Mouse (Mus musculus): ENCODE data around the gene Suclg2. TPM values are rescaled to one million over a fixed set of nuclear protein-coding genes. Genes with fewer than 3 reads are reported as not detected.

Suclg2 gene
- polyA plus RNA-seq (2016; fragmentation: Nextera tagmentation; extraction: Ambion mirVana): 55.9 and 56.2 TPM in 2 replicates

GRCm38 (mm10) chr6:95718031-95718968 is at the start of gene Suclg2:
Suclg2 (minus strand) TSS chr6:95718800.
- Histone ChIP-seq H3K36me3 (replicated peaks) (no peaks in the 10 kb centered on the region), H3K27me3 (replicated peaks; ENCODE audit: low read depth, poor library complexity, severe bottlenecking) (no peaks in the 10 kb centered on the region), H3K4me1 (peaks cover 21% of the 10 kb centered on the region), H3K27ac (replicated peaks) (peak within 1 kb of the TSS; percentile 98), H3K4me3 (peak within 1 kb of the TSS; percentile 89), H3K9me3 (no peaks in the 10 kb centered on the region)
- WGBS: under 1% methylated on average over 66 of the region's 74 CpGs
- DNase-seq (ENCODE audit: low spot score): peak; percentile 95

- 70% methylated on average over 4 of the region's 4 CpGs for WGBS
- Histone ChIP-seq H3K27me3 (replicated peaks; ENCODE audit: low read depth, poor library complexity, severe bottlenecking) (no peaks in the 10 kb centered on the region), H3K9me3 (no peaks in the 10 kb centered on the region), H3K4me3 (no peak overlapping the region), H3K4me1 (no peaks in the 10 kb centered on the region), H3K27ac (replicated peaks) (no peak overlapping the region), H3K36me3 (replicated peaks) (no peaks in the 10 kb centered on the region)
- DNase-seq (ENCODE audit: low spot score): no peak
These were observed 48.0 kb upstream of the Suclg2 start for GRCm38 (mm10) chr6:95766566-95766965.

- Histone ChIP-seq H3K36me3 (replicated peaks) (no peaks in the 10 kb centered on the region), H3K27ac (replicated peaks) (no peak overlapping the region), H3K4me3 (no peak overlapping the region), H3K27me3 (replicated peaks; ENCODE audit: low read depth, poor library complexity, severe bottlenecking) (no peaks in the 10 kb centered on the region), H3K9me3 (no peaks in the 10 kb centered on the region), H3K4me1 (no peaks in the 10 kb centered on the region)
- 87% methylated on average over 10 of the region's 10 CpGs for WGBS
- DNase-seq (ENCODE audit: low spot score): no peak
These were observed 41.1 kb upstream of the Suclg2 start for GRCm38 (mm10) chr6:95759558-95760172.

GRCm38 (mm10) chr6:95742378-95742777 is 23.8 kb upstream of the Suclg2 start:
- DNase-seq (ENCODE audit: low spot score): no peak
- Histone ChIP-seq H3K4me3 (no peak overlapping the region), H3K27me3 (replicated peaks; ENCODE audit: low read depth, poor library complexity, severe bottlenecking) (no peaks in the 10 kb centered on the region), H3K9me3 (no peaks in the 10 kb centered on the region), H3K36me3 (replicated peaks) (no peaks in the 10 kb centered on the region), H3K27ac (replicated peaks) (no peak overlapping the region), H3K4me1 (no peaks in the 10 kb centered on the region)
- 84% methylated on average over 4 of the region's 4 CpGs for WGBS

- Histone ChIP-seq H3K9me3 (no peaks in the 10 kb centered on the region), H3K4me3 (no peak overlapping the region), H3K27ac (replicated peaks) (no peak overlapping the region), H3K36me3 (replicated peaks) (no peaks in the 10 kb centered on the region), H3K27me3 (replicated peaks; ENCODE audit: low read depth, poor library complexity, severe bottlenecking) (no peaks in the 10 kb centered on the region), H3K4me1 (peaks cover 8% of the 10 kb centered on the region)
- WGBS: 53% methylated on average over 11 of the region's 11 CpGs
- peak; percentile 22 for DNase-seq (ENCODE audit: low spot score)
These were observed 13.2 kb upstream of the Suclg2 start for GRCm38 (mm10) chr6:95731570-95732367.

GRCm38 (mm10) chr6:95729399-95729798 is 10.8 kb upstream of the Suclg2 start:
- Histone ChIP-seq H3K4me3 (no peak overlapping the region), H3K27ac (replicated peaks) (no peak overlapping the region), H3K27me3 (replicated peaks; ENCODE audit: low read depth, poor library complexity, severe bottlenecking) (no peaks in the 10 kb centered on the region), H3K9me3 (no peaks in the 10 kb centered on the region), H3K36me3 (replicated peaks) (no peaks in the 10 kb centered on the region), H3K4me1 (peaks cover 12% of the 10 kb centered on the region)
- no peak for DNase-seq (ENCODE audit: low spot score)
- WGBS: 88% methylated on average over 5 of the region's 5 CpGs

GRCm38 (mm10) chr6:95725281-95725680 is 6.7 kb upstream of the Suclg2 start:
- H3K4me1 ChIP-seq: 0 out of 2 replicates have a peak, but pooled peaks cover 4% of the 10 kb centered on the region
- 76% methylated on average over 6 of the region's 6 CpGs for WGBS
- no peak for DNase-seq (ENCODE audit: low spot score)

GRCm38 (mm10) chr6:95723361-95723760 is 4.8 kb upstream of the Suclg2 start:
- Histone ChIP-seq H3K9me3 (no peaks in the 10 kb centered on the region), H3K4me1 (peaks cover 13% of the 10 kb centered on the region), H3K4me3 (no peak overlapping the region), H3K36me3 (replicated peaks) (no peaks in the 10 kb centered on the region), H3K27me3 (replicated peaks; ENCODE audit: low read depth, poor library complexity, severe bottlenecking) (no peaks in the 10 kb centered on the region), H3K27ac (replicated peaks) (no peak overlapping the region)
- WGBS: 85% methylated on average over 6 of the region's 6 CpGs
- no peak for DNase-seq (ENCODE audit: low spot score)

More at GRCm38 (mm10) chr6:95725281-95725680, 6.7 kb upstream of the Suclg2 start:
- Histone ChIP-seq H3K9me3 (no peaks in the 10 kb centered on the region), H3K27ac (replicated peaks) (no peak overlapping the region), H3K36me3 (replicated peaks) (no peaks in the 10 kb centered on the region), H3K4me3 (no peak overlapping the region), H3K27me3 (replicated peaks; ENCODE audit: low read depth, poor library complexity, severe bottlenecking) (no peaks in the 10 kb centered on the region)

GRCm38 (mm10) chr6:95719791-95720190 is 1.2 kb upstream of the Suclg2 start:
- WGBS: 66% methylated on average over 3 of the region's 3 CpGs
- H3K4me1 ChIP-seq: peaks cover 19% of the 10 kb centered on the region
- no peaks in the 10 kb centered on the region for H3K9me3 ChIP-seq
- no peak overlapping the region for H3K27ac ChIP-seq (replicated peaks)
- H3K27me3 ChIP-seq (replicated peaks; ENCODE audit: low read depth, poor library complexity, severe bottlenecking): no peaks in the 10 kb centered on the region
- no peak overlapping the region for H3K4me3 ChIP-seq
- DNase-seq (ENCODE audit: low spot score): no peak
- no peaks in the 10 kb centered on the region for H3K36me3 ChIP-seq (replicated peaks)

- Histone ChIP-seq H3K27me3 (replicated peaks; ENCODE audit: low read depth, poor library complexity, severe bottlenecking) (no peaks in the 10 kb centered on the region), H3K36me3 (replicated peaks) (no peaks in the 10 kb centered on the region), H3K27ac (replicated peaks) (peak overlapping the region; percentile 98), H3K4me1 (peaks cover 19% of the 10 kb centered on the region), H3K4me3 (peak overlapping the region; percentile 89), H3K9me3 (no peaks in the 10 kb centered on the region)
- 0% methylated on average over 1 of the region's 1 CpGs for WGBS
- no peak for DNase-seq (ENCODE audit: low spot score)
These were observed 351 bp upstream of the Suclg2 start for GRCm38 (mm10) chr6:95718969-95719333.

GRCm38 (mm10) chr6:95717071-95717470 is 1.5 kb downstream of the Suclg2 start:
- 84% methylated on average over 3 of the region's 3 CpGs for whole genome bisulfite sequencing
- Histone ChIP-seq H3K36me3 (replicated peaks) (no peaks in the 10 kb centered on the region), H3K27ac (replicated peaks) (no peak overlapping the region), H3K4me1 (peaks cover 32% of the 10 kb centered on the region), H3K9me3 (no peaks in the 10 kb centered on the region), H3K27me3 (replicated peaks; ENCODE audit: low read depth, poor library complexity, severe bottlenecking) (no peaks in the 10 kb centered on the region), H3K4me3 (no peak overlapping the region)
- no peak for DNase-seq (ENCODE audit: low spot score)

GRCm38 (mm10) chr6:95716476-95716875 is 2.1 kb downstream of the Suclg2 start:
- 93% methylated on average over 5 of the region's 5 CpGs for WGBS

More at GRCm38 (mm10) chr6:95716476-95716875, 2.1 kb downstream of the Suclg2 start:
- no peaks in the 10 kb centered on the region for H3K27me3 ChIP-seq (replicated peaks; ENCODE audit: low read depth, poor library complexity, severe bottlenecking)
- H3K9me3 ChIP-seq: no peaks in the 10 kb centered on the region
- peaks cover 32% of the 10 kb centered on the region for H3K4me1 ChIP-seq
- no peak overlapping the region for H3K4me3 ChIP-seq
- no peak overlapping the region for H3K27ac ChIP-seq (replicated peaks)
- no peaks in the 10 kb centered on the region for H3K36me3 ChIP-seq (replicated peaks)
- no peak for DNase-seq (ENCODE audit: low spot score)

All from embryonic facial prominence, embryonic 10.5 days (tissue).